Mouse (Mus musculus) bone marrow macrophage, adult 2 months (primary cell): ENCODE data around the gene Slc27a2.

ENCODE experiments used
- CTCF ChIP-seq: IDR thresholded peaks from 2 replicates; pipeline ENCODE4 v1.5.1; 2012; ENCODE audit warnings: low read depth, mild to moderate bottlenecking, low read length, moderate library complexity
- POLR2A ChIP-seq: IDR thresholded peaks from 2 replicates; pipeline ENCODE4 v1.6.1; 2012; ENCODE audit warnings: mild to moderate bottlenecking, low read depth, low read length, borderline replicate concordance

DNA sequence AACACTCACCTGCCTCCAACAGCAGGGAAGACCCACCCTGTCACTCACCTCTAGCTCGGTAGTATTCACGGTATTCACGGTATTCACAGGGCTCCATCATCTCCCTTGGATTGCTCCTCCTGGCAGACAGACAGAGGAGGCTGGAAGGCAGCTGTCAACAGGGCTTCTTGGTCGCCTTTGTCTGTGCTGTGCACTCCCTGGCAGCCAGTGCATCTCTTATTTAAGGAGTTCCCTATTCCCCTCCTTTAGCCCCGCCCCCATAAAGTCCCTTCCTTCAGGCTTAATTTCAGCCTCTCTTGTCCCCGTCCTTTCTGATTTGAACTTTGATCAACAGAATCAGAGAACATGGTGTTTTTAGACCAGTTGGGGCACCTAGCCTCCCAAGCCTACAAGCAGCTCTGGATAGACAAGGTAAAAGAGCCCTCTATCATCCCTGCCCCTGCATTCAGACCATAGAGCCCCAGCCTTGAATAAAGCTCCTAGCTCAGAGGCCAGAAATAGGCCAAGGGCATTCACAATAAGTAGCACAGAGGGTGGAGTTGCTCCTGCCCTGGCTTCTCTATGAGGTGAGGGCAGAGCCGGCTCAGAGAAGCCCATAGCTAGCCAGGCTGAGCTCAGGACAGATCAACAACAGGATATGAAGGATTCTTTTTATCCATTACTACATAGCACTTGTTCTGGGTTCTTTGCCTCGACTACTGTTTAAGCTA is 66.4 kb downstream of the Slc27a2 start:
- TF ChIP-seq CTCF = no peak
- TF ChIP-seq POLR2A = no peak
